Mouse (Mus musculus): ENCODE measurements around the gene Crtap.
"Not testable (repeated sequence)": the region's sequence is repeated elsewhere in the genome, so short reads cannot be mapped to it uniquely, and the experiment has no call there.

The Crtap gene

DNA sequence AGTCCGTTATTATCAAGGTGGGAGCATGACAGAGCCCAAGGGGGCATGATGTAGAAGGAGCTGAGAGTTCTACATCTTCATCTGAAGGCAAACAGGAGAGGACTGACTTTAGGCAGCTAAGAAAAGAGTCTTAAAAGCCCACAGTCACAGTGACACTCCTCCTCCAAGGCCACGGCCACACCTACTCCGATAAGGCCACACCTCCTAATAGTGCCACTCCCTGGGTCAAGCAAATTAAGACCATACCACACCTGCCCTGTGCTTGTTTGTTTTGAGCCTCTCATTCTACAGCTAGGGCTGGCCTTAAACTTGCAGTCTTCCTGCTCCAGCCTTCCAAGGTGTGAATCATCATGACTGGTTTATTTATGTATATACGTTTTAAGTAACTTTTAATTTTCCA lies 4.8 kb upstream of the Crtap start:
- no peak for DNase-seq (ENCODE audit: low spot score in 2 of 2)

DNA sequence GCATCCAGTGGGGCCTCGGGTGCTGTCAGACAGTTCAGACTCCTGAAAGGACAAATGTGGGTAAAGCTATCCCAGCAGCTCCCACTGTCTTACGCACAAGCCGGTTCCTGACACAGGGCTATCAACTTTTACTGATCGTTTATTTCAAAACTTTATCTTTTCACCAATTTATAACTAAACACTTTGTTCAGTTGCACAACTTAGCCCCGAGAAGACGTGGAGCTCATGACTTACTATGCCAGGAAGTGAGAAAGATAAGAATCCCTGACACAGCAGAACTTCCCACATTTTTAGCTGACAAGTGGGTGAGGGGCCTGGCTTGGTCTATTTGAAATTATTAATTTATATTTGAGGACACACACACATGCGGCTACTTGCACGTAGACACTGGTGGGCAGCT lies 4.2 kb upstream of the Crtap start:
- no peak for DNase-seq (ENCODE audit: low spot score in 2 of 2)

- not testable (repeated sequence) for DNase-seq (ENCODE audit: low spot score in 2 of 2)
Observed at GRCm38 (mm10) chr9:114394136-114394535, 3.7 kb upstream of the Crtap start.

- no peak for DNase-seq (ENCODE audit: low spot score in 2 of 2)
Observed at GRCm38 (mm10) chr9:114390749-114391075, 237 bp upstream of the Crtap start.

GRCm38 (mm10) chr9:114389371-114389904 lies 1.0 kb downstream of the Crtap start:
- no peak for DNase-seq (ENCODE audit: low spot score in 2 of 2)

DNA sequence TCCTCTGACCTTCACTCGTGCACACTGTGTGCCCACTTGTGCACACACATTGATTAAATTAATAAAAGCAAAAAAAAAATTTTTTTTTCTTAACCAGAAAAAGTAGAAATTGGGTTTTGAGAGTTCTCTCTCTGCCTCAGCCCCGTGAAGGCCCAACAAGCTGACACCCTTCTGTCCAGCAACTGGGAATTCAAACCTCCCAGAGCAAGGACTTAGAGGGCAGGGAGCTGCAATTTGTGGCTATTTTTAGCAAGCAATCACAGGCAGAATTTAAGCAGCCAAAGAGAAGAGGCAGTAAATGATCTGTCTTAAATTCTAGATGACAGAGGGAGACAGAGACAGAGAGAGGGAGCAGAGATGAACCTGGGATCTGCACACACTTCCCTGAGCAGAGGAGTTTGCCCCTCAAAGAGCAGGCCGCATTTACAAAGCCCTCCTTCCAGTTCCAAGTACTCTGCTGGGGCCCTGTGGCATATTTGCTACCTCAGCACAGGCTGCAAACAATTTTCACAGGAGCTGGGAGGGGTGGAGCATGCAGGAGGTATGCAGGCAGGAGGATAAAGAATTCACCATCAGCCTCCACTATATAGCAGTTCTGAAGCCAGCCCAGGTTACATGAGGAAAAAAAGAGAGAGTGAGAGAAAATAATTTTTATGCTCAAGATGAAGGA lies 1.6 kb downstream of the Crtap start:
- no peak for DNase-seq (ENCODE audit: low spot score in 2 of 2)

DNA sequence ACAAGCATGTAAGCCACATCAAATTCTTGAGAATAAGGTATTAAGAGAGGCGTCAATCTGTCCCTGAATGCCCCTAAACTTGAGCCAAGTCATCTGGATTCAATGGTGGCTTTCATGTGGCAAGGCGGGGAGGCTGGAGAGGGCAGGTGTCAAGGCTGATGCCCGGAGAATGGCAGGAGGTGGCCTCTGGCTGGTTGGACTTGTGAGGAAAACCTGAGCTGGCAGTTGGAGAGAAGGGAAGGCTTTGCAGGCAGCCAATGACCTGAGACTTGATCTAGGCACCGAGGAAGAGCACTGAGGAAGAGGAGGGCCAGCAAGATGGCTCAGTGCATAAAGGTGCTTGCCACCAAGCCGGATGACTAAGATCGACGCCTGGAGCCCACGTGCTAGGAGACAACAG lies 2.2 kb downstream of the Crtap start:
- DNase-seq (ENCODE audit: low spot score in 2 of 2) = no peak

DNA sequence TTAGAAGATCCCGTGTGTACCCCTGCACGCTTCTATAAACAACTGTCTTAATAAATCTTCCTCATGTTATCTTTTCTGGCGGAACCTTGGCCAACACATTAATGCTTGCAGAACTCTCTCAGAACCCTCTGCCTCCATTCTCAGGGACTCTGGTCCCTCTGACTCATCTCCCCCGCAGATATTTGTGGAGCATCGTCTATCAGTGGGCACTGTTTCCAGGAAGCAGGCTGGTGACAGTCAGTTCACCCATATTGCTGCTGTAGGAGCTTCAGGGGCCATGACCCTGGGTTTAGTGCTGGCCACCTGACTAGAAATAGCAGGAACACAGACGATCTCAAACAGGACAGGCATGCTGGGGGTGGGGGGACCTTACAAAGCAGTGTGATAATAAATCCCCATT lies 3.4 kb downstream of the Crtap start:
- no peak for DNase-seq (ENCODE audit: low spot score in 2 of 2)

- no peak for DNase-seq (ENCODE audit: low spot score in 2 of 2)
Observed at GRCm38 (mm10) chr9:114385160-114385559, 5.3 kb downstream of the Crtap start.

DNA sequence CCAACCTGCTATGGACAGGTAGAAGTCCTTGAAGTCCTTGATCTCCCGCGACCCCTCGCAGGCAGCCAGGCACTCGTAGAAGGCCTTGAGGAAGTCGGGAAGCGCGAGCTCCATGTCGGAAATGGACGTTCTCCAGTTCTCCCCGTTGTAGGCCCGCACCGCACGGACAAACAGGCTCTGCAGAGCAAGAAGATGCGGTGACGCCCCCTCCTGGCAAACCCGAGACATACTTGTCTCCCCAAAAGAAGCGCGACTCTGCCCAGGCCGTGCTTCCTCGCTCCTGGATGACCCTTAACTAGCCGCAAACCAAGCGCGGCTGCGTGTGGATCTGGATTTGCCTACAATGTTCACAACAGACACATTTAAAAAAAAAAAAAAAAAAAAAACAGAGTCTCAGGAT lies 5.8 kb downstream of the Crtap start:
- DNase-seq (ENCODE audit: low spot score in 2 of 2) = no peak

- no peak for DNase-seq (ENCODE audit: low spot score in 2 of 2)
Observed at GRCm38 (mm10) chr9:114382936-114383710, 7.4 kb downstream of the Crtap start.

DNA sequence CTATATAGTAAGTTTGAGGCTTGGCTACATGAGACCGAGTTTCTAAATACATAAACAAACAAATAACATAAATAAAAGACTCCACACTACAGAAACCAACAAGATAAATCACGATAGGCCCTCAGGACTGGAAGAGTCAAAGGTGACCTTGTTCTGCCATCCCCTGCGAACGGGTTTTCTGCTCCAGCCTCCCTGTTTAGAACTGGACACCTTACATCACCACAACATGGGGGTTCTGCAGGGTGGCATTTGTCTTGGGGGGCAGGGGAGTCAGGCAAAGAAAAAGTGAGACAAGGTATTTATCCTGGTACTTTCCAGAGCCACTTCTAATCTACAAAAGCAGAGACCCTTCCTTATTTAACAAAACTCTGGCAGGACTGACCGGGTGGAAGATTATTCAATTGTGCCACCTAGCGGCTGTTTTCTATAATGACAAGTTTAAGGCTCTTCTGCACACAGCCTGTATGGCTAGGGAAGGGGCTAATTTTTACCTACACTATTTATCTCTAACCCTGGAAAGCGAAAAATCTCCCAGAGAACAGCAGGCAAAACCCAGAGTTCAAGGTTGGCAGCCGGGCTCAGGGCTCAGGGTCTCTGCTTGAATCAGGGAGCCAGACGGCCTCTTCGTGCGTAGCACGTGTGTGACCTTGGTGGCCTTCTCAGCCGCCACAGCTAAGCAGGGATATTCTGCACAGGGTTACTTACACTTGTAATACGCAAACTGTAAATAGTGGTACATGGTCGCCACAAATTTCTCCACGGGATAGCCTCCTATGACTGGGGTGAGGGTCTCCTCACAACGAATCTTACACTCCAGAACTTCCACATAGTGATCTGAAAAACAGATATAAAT lies 9.4 kb downstream of the Crtap start:
- DNase-seq (ENCODE audit: low spot score in 2 of 2) = no peak

DNA sequence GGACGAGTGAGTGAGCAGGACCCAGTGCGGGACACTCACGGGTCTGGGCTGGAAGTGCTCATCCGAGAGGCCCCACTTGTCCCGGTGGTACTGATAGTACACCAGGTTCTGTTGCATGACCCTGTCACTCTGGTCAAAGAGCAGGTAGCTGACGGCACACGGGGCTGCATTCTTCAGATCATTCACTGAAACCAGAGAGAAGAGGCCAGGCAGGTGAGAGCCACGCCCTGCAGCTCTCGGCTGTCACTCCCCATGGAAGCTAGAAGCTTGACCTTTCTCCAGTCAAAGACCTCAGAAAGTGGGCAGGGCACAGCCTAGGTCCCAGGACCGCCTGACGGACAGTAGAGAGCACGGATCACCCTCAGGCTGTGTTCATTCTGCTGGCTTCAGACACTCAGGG lies 10.6 kb downstream of the Crtap start:
- no peak for DNase-seq (ENCODE audit: low spot score in 2 of 2)

- DNase-seq (ENCODE audit: low spot score in 2 of 2) = no peak
Observed at GRCm38 (mm10) chr9:114377168-114377567, 13.3 kb downstream of the Crtap start.

GRCm38 (mm10) chr9:114375276-114375962 lies 15.1 kb downstream of the Crtap start:
- DNase-seq (ENCODE audit: low spot score in 2 of 2) = no peak

- DNase-seq (ENCODE audit: low spot score in 2 of 2) = not testable (repeated sequence)
Observed at GRCm38 (mm10) chr9:114371717-114372116, 18.8 kb downstream of the Crtap start.

GRCm38 (mm10) chr9:114369389-114369788 lies 21.1 kb downstream of the Crtap start:
- DNase-seq (ENCODE audit: low spot score in 2 of 2) = not testable (repeated sequence)

DNA sequence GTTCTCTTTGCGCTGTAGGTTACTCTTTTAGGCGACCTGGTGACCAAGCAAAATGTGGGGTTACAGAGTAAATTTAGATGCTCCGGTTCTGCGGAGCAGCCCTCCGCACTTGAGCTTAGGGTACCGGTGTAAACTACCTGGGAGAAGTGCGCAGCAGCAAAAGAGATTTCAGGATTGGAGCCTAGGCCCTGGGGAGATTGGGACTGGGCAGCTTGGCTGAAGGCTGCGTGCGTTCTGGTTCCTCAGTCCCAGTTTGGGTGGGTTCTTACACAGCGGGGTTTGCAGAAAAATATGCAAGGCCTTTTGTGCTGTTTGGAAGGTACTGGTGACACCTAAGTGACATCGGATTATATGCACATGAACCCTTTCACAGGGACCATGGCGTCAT lies 22.0 kb downstream of the Crtap start:
- DNase-seq (ENCODE audit: low spot score in 2 of 2) = no peak

DNA sequence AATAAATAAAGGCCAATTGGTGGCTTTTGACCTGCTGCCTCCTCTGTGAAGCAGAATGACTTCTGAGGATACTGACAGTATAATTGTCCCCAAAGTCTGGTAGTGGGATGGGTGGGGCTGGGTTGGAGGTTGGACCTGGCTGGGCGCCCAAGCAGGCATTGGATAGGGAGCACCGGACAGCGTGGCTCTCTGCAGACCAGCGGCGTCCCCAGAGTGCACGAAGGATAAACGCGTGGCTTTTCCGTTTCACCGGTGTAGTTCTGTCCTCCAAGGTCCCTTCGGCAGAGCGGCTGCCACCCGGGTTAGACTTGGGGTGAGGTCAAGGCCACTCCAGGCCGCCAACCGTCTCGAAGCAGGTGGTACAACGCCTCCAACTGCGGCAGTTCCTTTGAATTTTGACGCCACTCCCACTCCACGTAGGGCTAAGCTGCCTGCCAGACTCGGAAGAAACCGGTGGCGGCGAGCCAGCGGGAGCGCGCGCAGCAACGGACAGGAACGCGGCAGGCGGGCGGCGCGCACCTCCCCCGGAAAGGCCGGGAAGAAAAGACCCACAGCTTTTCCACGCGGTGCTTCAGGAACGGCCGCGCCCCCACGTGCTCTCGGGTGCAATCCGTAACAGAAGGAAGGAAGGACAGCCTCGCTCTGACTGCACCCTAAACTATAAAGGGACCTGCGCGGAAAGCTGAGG lies 22.5 kb downstream of the Crtap start:
- DNase-seq (ENCODE audit: low spot score in 2 of 2) = peak; percentile 23 to 33

- DNase-seq (ENCODE audit: low spot score in 2 of 2) = not testable (repeated sequence)
Observed at GRCm38 (mm10) chr9:114329855-114330254, 60.6 kb downstream of the Crtap start, which contains the start of gene Bcl2a1c. Bcl2a1c (plus strand) TSS chr9:114330135.

DNA sequence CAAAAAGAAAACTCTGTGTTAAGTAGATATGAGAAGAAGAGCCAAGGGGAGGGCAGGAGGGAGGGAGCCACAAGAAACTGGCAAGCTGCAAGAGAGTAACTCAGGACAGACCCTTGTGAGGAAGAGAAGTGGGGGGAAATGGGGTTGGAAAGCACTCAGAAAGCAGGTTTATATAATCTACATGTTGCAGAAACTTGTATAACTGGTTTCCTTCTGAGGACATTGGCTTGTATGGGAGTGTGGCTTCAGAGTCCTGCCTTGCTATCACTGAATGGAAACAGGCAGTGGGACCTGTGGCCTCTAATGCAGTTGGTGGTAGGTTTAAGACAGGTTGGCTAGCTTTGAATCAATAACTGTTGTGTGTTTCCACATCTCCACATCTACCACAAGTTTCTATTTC lies 62.1 kb downstream of the Crtap start:
- DNase-seq (ENCODE audit: low spot score in 2 of 2) = not testable (repeated sequence)

Data from spleen, postnatal 14 days (tissue).